Mouse (Mus musculus) kidney, adult 2 months (tissue): ENCODE data around the gene Map4k4.

Experiments used
- CTCF ChIP-seq: fragments of 200-500 bp; conservative IDR thresholded peaks from 2 replicates; pipeline ENCODE4 v1.5.1; 2011; ENCODE audit warnings: low read depth, mild to moderate bottlenecking, control low read depth, low read length, moderate library complexity, mixed read lengths; ENCODE audit not compliant: insufficient read depth, insufficient read length
- POLR2A ChIP-seq: fragments of 200-500 bp; IDR thresholded peaks from one replicate; pipeline ENCODE4 v1.6.1; 2011; ENCODE audit warnings: low read depth, low read length, control low read depth

- no peak for TF ChIP-seq POLR2A
- TF ChIP-seq CTCF: peak; percentile 97
These were observed 35.7 kb downstream of the Map4k4 start for GRCm38 (mm10) chr1:39936332-39936802.
